8 mouse cellular contexts compared by ENCODE assay signal in the genomic region with DNA sequence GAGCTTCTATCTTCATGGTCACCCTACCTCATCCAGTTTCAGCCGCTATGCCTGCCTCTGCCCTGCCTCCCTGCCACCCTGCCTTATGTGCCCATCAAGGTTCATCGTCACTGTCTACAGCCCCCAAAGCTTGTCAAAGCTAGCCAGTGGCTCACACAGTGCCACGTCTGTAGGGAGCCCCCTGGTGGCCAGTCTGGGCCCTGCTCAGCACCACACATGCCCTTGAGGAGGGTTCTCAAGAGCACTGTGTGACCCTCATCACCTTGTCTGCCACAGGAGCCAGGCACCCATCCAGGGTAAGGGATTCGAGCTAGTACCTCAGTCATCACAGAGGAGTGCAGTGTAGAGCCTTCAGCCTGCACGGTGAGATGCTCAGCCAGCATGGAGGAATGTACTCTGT.
DNase-seq lines count a peak whose midpoint lies in the region; ATAC-seq and TF ChIP-seq lines count a peak whose summit lies in the region.

No protein-coding gene starts in this region.

- H3K4me3 ChIP-seq in kidney, embryonic 16.5 days (ENCODE audit: low read length): no peak overlapping the region
- H3K4me3 ChIP-seq in neural tube, embryonic 15.5 days (replicated peaks): no peak overlapping the region
- H3K4me3 ChIP-seq in thymus, adult 2 months (ENCODE audit: control insufficient read depth, insufficient read depth, low read length): no peak overlapping the region

- no peak for TF ChIP-seq POLR2A in thymus, adult 2 months (IDR thresholded peaks at IDR 0.05; ENCODE audit: control insufficient read depth, extremely low read depth, insufficient read depth, low read length, poor library complexity)

- TF ChIP-seq CTCF in thymus, adult 2 months (IDR thresholded peaks at IDR 0.05; ENCODE audit: borderline replicate concordance, control insufficient read depth, extremely low read depth, insufficient read depth, low read length, poor library complexity): peak; percentile 90

- 14% methylated on average over 5 of the region's 5 CpGs for WGBS in kidney, embryonic 16.5 days
- WGBS in neural tube, embryonic 15.5 days: 25% methylated on average over 5 of the region's 5 CpGs
- 22% methylated on average over 5 of the region's 5 CpGs for WGBS in thymus, adult 2 months

- H3K27ac ChIP-seq in kidney, embryonic 16.5 days (ENCODE audit: low read length): no peak overlapping the region
- H3K27ac ChIP-seq in neural tube, embryonic 15.5 days (replicated peaks): no peak overlapping the region
- H3K27ac ChIP-seq in thymus, adult 2 months (ENCODE audit: control insufficient read depth, insufficient read depth, low read length): no peak overlapping the region

- ATAC-seq in kidney, embryonic 16.5 days (ENCODE audit: low FRiP score, low TSS enrichment): peak; percentile 67; the same call in 1 of the 2 replicates
- 0 out of 2 replicates have a peak, but pooled peaks have one; percentile 35 for ATAC-seq in neural tube, embryonic 15.5 days (ENCODE audit: low FRiP score)

- peak; percentile 41 for DNase-seq in 416B (ENCODE audit: low read depth)
- DNase-seq in MN1 (ENCODE audit: low spot score): peak; percentile 45
- DNase-seq in cerebellum, adult 9-10 months: peak; percentile 33
- peak; percentile 29 to 45 for DNase-seq in frontal cortex, postnatal 25 days (ENCODE audit: low spot score in 2 of 2)
- peak; percentile 18 to 32 for DNase-seq in lung, adult 18-20 months
- DNase-seq in thymus, adult 2 months: peak; percentile 76

- no peak overlapping the region for H3K9ac ChIP-seq in kidney, embryonic 16.5 days (replicated peaks; ENCODE audit: low read length)
- H3K9ac ChIP-seq in neural tube, embryonic 15.5 days (replicated peaks): no peak overlapping the region

- H3K9me3 ChIP-seq in kidney, embryonic 16.5 days (ENCODE audit: low read length): no peaks in the 10 kb centered on the region
- H3K9me3 ChIP-seq in neural tube, embryonic 15.5 days (replicated peaks): no peaks in the 10 kb centered on the region

- peaks cover 45% of the 10 kb centered on the region for H3K27me3 ChIP-seq in kidney, embryonic 16.5 days (ENCODE audit: insufficient read depth, low read length)
- peaks cover 76% of the 10 kb centered on the region for H3K27me3 ChIP-seq in neural tube, embryonic 15.5 days (replicated peaks)
- H3K27me3 ChIP-seq in thymus, adult 2 months (ENCODE audit: control insufficient read depth, insufficient read depth, low read length): no peaks in the 10 kb centered on the region

- H3K4me2 ChIP-seq in kidney, embryonic 16.5 days (replicated peaks; ENCODE audit: low read depth, low read length): no peak overlapping the region
- H3K4me2 ChIP-seq in neural tube, embryonic 15.5 days: no peak overlapping the region

- no peaks in the 10 kb centered on the region for H3K36me3 ChIP-seq in kidney, embryonic 16.5 days (ENCODE audit: insufficient read depth, low read length)
- H3K36me3 ChIP-seq in neural tube, embryonic 15.5 days: no peaks in the 10 kb centered on the region
- no peaks in the 10 kb centered on the region for H3K36me3 ChIP-seq in thymus, adult 2 months (ENCODE audit: control insufficient read depth, insufficient read depth, low read length)

- H3K4me1 ChIP-seq in kidney, embryonic 16.5 days (ENCODE audit: insufficient read depth, low read length): no peaks in the 10 kb centered on the region
- H3K4me1 ChIP-seq in neural tube, embryonic 15.5 days: peaks cover 48% of the 10 kb centered on the region
- H3K4me1 ChIP-seq in thymus, adult 2 months (replicated peaks; ENCODE audit: control insufficient read depth, insufficient read depth, low read length): no peaks in the 10 kb centered on the region

Comparison
In these comparisons a context has a peak if more than half of its experiments do, and no peak if none do; other contexts are left out.
1. DNase-seq: peak in every context shown above with its lines; median percentile 76 in thymus, adult 2 months; 45 in MN1; 41 in 416B; 37 in frontal cortex, postnatal 25 days; 33 in cerebellum, adult 9-10 months; 25 in lung, adult 18-20 months.